Mouse (Mus musculus): ENCODE results near the gene Trio. TPM values are rescaled to one million over a fixed set of nuclear protein-coding genes. Genes with fewer than 3 reads are reported as not detected.
A peak's percentile ranks its signal among the peaks of the same experiment; 100 is the strongest.

Gene Trio
- polyA plus RNA-seq, 1 experiment from 2014 or later, result 60.8 TPM

GRCm38 (mm10) chr15:27955614-27956013 lies 70.0 kb downstream of the Trio start:
- Histone ChIP-seq H3K36me3 (ENCODE audit: control insufficient read depth, insufficient read depth, low read length) (no peaks in the 10 kb centered on the region), H3K27me3 (replicated peaks; ENCODE audit: control insufficient read depth, insufficient read depth, low read length) (no peaks in the 10 kb centered on the region), H3K27ac (replicated peaks; ENCODE audit: low read depth, low read length) (no peak overlapping the region), H3K4me1 (ENCODE audit: control insufficient read depth, insufficient read depth, low read length) (peaks cover 22% of the 10 kb centered on the region), H3K9me3 (ENCODE audit: control insufficient read depth, low read length) (no peaks in the 10 kb centered on the region), H3K4me2 (ENCODE audit: low read depth, low read length) (no peak overlapping the region), H3K4me3 (ENCODE audit: low read depth, low read length) (no peak overlapping the region), H3K9ac (ENCODE audit: low read depth, low read length) (no peak overlapping the region)
- WGBS, result 45% methylated on average over 11 of the region's 11 CpGs
- ATAC-seq (ENCODE audit: low read depth) (no peak; the same call in 1 of the 2 replicates), DNase-seq (ENCODE audit: low spot score) (no peak)

GRCm38 (mm10) chr15:27954356-27954755 lies 71.3 kb downstream of the Trio start:
- no peak for DNase-seq (ENCODE audit: low spot score)
- Histone ChIP-seq H3K27me3 (replicated peaks; ENCODE audit: control insufficient read depth, insufficient read depth, low read length) (no peaks in the 10 kb centered on the region), H3K9ac (ENCODE audit: low read depth, low read length) (no peak overlapping the region), H3K4me1 (ENCODE audit: control insufficient read depth, insufficient read depth, low read length) (peaks cover 14% of the 10 kb centered on the region), H3K9me3 (ENCODE audit: control insufficient read depth, low read length) (no peaks in the 10 kb centered on the region), H3K36me3 (ENCODE audit: control insufficient read depth, insufficient read depth, low read length) (no peaks in the 10 kb centered on the region), H3K4me2 (ENCODE audit: low read depth, low read length) (no peak overlapping the region), H3K27ac (replicated peaks; ENCODE audit: low read depth, low read length) (no peak overlapping the region), H3K4me3 (ENCODE audit: low read depth, low read length) (no peak overlapping the region)
- ATAC-seq (ENCODE audit: low read depth), result no peak
- 92% methylated on average over 5 of the region's 5 CpGs for WGBS

GRCm38 (mm10) chr15:27953570-27953969 lies 72.1 kb downstream of the Trio start:
- no peak overlapping the region for H3K4me2 ChIP-seq (ENCODE audit: low read depth, low read length)
- WGBS, result 58% methylated on average over 3 of the region's 3 CpGs
- H3K27me3 ChIP-seq (replicated peaks; ENCODE audit: control insufficient read depth, insufficient read depth, low read length), result no peaks in the 10 kb centered on the region
- peaks cover 11% of the 10 kb centered on the region for H3K4me1 ChIP-seq (ENCODE audit: control insufficient read depth, insufficient read depth, low read length)
- no peak overlapping the region for H3K9ac ChIP-seq (ENCODE audit: low read depth, low read length)
- DNase-seq (ENCODE audit: low spot score) (no peak), ATAC-seq (ENCODE audit: low read depth) (no peak)
- no peaks in the 10 kb centered on the region for H3K36me3 ChIP-seq (ENCODE audit: control insufficient read depth, insufficient read depth, low read length)
- no peak overlapping the region for H3K4me3 ChIP-seq (ENCODE audit: low read depth, low read length)
- no peak overlapping the region for H3K27ac ChIP-seq (replicated peaks; ENCODE audit: low read depth, low read length)
- H3K9me3 ChIP-seq (ENCODE audit: control insufficient read depth, low read length), result no peaks in the 10 kb centered on the region

GRCm38 (mm10) chr15:27951195-27951594 lies 74.5 kb downstream of the Trio start:
- WGBS, result 93% methylated on average over 7 of the region's 7 CpGs
- H3K27me3 ChIP-seq (replicated peaks; ENCODE audit: control insufficient read depth, insufficient read depth, low read length), result no peaks in the 10 kb centered on the region
- H3K4me2 ChIP-seq (ENCODE audit: low read depth, low read length), result no peak overlapping the region
- H3K4me3 ChIP-seq (ENCODE audit: low read depth, low read length), result no peak overlapping the region
- H3K36me3 ChIP-seq (ENCODE audit: control insufficient read depth, insufficient read depth, low read length), result no peaks in the 10 kb centered on the region
- no peak for DNase-seq (ENCODE audit: low spot score)
- H3K9ac ChIP-seq (ENCODE audit: low read depth, low read length), result no peak overlapping the region
- H3K27ac ChIP-seq (replicated peaks; ENCODE audit: low read depth, low read length), result no peak overlapping the region
- H3K9me3 ChIP-seq (ENCODE audit: control insufficient read depth, low read length), result no peaks in the 10 kb centered on the region
- no peak for ATAC-seq (ENCODE audit: low read depth)
- H3K4me1 ChIP-seq (ENCODE audit: control insufficient read depth, insufficient read depth, low read length), result peaks cover 10% of the 10 kb centered on the region

GRCm38 (mm10) chr15:27949196-27949595 lies 76.5 kb downstream of the Trio start:
- Histone ChIP-seq H3K27me3 (replicated peaks; ENCODE audit: control insufficient read depth, insufficient read depth, low read length) (no peaks in the 10 kb centered on the region), H3K9ac (ENCODE audit: low read depth, low read length) (no peak overlapping the region), H3K36me3 (ENCODE audit: control insufficient read depth, insufficient read depth, low read length) (no peaks in the 10 kb centered on the region), H3K4me3 (ENCODE audit: low read depth, low read length) (no peak overlapping the region), H3K9me3 (ENCODE audit: control insufficient read depth, low read length) (no peaks in the 10 kb centered on the region), H3K4me1 (ENCODE audit: control insufficient read depth, insufficient read depth, low read length) (peaks cover 9% of the 10 kb centered on the region), H3K27ac (replicated peaks; ENCODE audit: low read depth, low read length) (no peak overlapping the region), H3K4me2 (ENCODE audit: low read depth, low read length) (no peak overlapping the region)
- 90% methylated on average over 9 of the region's 9 CpGs for WGBS
- DNase-seq (ENCODE audit: low spot score) (no peak), ATAC-seq (ENCODE audit: low read depth) (no peak)

- no peaks in the 10 kb centered on the region for H3K9me3 ChIP-seq (ENCODE audit: control insufficient read depth, low read length)
- no peak overlapping the region for H3K27ac ChIP-seq (replicated peaks; ENCODE audit: low read depth, low read length)
- no peak overlapping the region for H3K4me3 ChIP-seq (ENCODE audit: low read depth, low read length)
- H3K27me3 ChIP-seq (replicated peaks; ENCODE audit: control insufficient read depth, insufficient read depth, low read length), result no peaks in the 10 kb centered on the region
- peaks cover 17% of the 10 kb centered on the region for H3K4me1 ChIP-seq (ENCODE audit: control insufficient read depth, insufficient read depth, low read length)
- no peaks in the 10 kb centered on the region for H3K36me3 ChIP-seq (ENCODE audit: control insufficient read depth, insufficient read depth, low read length)
- 87% methylated on average over 3 of the region's 3 CpGs for WGBS
- H3K4me2 ChIP-seq (ENCODE audit: low read depth, low read length), result no peak overlapping the region
- ATAC-seq (ENCODE audit: low read depth) (no peak), DNase-seq (ENCODE audit: low spot score) (no peak)
- H3K9ac ChIP-seq (ENCODE audit: low read depth, low read length), result no peak overlapping the region
Observed at GRCm38 (mm10) chr15:27947880-27948279, 77.8 kb downstream of the Trio start.

- H3K4me2 ChIP-seq (ENCODE audit: low read depth, low read length), result no peak overlapping the region
- no peak overlapping the region for H3K27ac ChIP-seq (replicated peaks; ENCODE audit: low read depth, low read length)
- H3K9me3 ChIP-seq (ENCODE audit: control insufficient read depth, low read length), result no peaks in the 10 kb centered on the region
- no peaks in the 10 kb centered on the region for H3K27me3 ChIP-seq (replicated peaks; ENCODE audit: control insufficient read depth, insufficient read depth, low read length)
- H3K4me1 ChIP-seq (ENCODE audit: control insufficient read depth, insufficient read depth, low read length), result peaks cover 20% of the 10 kb centered on the region
- WGBS, result 66% methylated on average over 9 of the region's 9 CpGs
- no peaks in the 10 kb centered on the region for H3K36me3 ChIP-seq (ENCODE audit: control insufficient read depth, insufficient read depth, low read length)
- ATAC-seq (ENCODE audit: low read depth) (no peak), DNase-seq (ENCODE audit: low spot score) (no peak)
- H3K9ac ChIP-seq (ENCODE audit: low read depth, low read length), result peak overlapping the region; percentile 28; the same call in 1 of the 2 replicates
- H3K4me3 ChIP-seq (ENCODE audit: low read depth, low read length), result no peak overlapping the region
Observed at GRCm38 (mm10) chr15:27945570-27945969, 80.1 kb downstream of the Trio start.

GRCm38 (mm10) chr15:27944898-27945297 lies 80.8 kb downstream of the Trio start:
- DNase-seq (ENCODE audit: low spot score) (no peak), ATAC-seq (ENCODE audit: low read depth) (no peak; the same call in 1 of the 2 replicates)
- Histone ChIP-seq H3K4me1 (ENCODE audit: control insufficient read depth, insufficient read depth, low read length) (peaks cover 21% of the 10 kb centered on the region), H3K27ac (replicated peaks; ENCODE audit: low read depth, low read length) (no peak overlapping the region), H3K9ac (ENCODE audit: low read depth, low read length) (peak overlapping the region; percentile 28; the same call in 1 of the 2 replicates), H3K36me3 (ENCODE audit: control insufficient read depth, insufficient read depth, low read length) (no peaks in the 10 kb centered on the region), H3K4me3 (ENCODE audit: low read depth, low read length) (no peak overlapping the region), H3K4me2 (ENCODE audit: low read depth, low read length) (no peak overlapping the region), H3K27me3 (replicated peaks; ENCODE audit: control insufficient read depth, insufficient read depth, low read length) (no peaks in the 10 kb centered on the region), H3K9me3 (ENCODE audit: control insufficient read depth, low read length) (no peaks in the 10 kb centered on the region)
- WGBS, result 92% methylated on average over 11 of the region's 11 CpGs

- Histone ChIP-seq H3K36me3 (ENCODE audit: control insufficient read depth, insufficient read depth, low read length) (no peaks in the 10 kb centered on the region), H3K27ac (replicated peaks; ENCODE audit: low read depth, low read length) (no peak overlapping the region), H3K4me3 (ENCODE audit: low read depth, low read length) (no peak overlapping the region), H3K4me1 (ENCODE audit: control insufficient read depth, insufficient read depth, low read length) (peaks cover 21% of the 10 kb centered on the region), H3K9me3 (ENCODE audit: control insufficient read depth, low read length) (no peaks in the 10 kb centered on the region), H3K4me2 (ENCODE audit: low read depth, low read length) (no peak overlapping the region), H3K9ac (ENCODE audit: low read depth, low read length) (no peak overlapping the region), H3K27me3 (replicated peaks; ENCODE audit: control insufficient read depth, insufficient read depth, low read length) (no peaks in the 10 kb centered on the region)
- peak; percentile 82 for DNase-seq (ENCODE audit: low spot score)
- 53% methylated on average over 18 of the region's 18 CpGs for WGBS
- peak; percentile 74 for ATAC-seq (ENCODE audit: low read depth)
Observed at GRCm38 (mm10) chr15:27943486-27944195, 82.0 kb downstream of the Trio start.

Measured in embryonic facial prominence, embryonic 14.5 days (tissue).